Mouse (Mus musculus) liver, adult 2 months (tissue): Measurements from ENCODE around the gene Nav2.

ENCODE experiments used
- CTCF ChIP-seq: fragments of 200-500 bp; IDR thresholded peaks from 2 replicates; pipeline ENCODE4 v1.5.1; 2011; ENCODE audit warnings: low read depth, low read length, control low read depth
- POLR2A ChIP-seq: fragments of 200-500 bp; IDR thresholded peaks from 2 replicates; pipeline ENCODE4 v1.6.1; 2011; ENCODE audit warnings: low read length, control low read depth; ENCODE audit not compliant: insufficient read depth; ENCODE audit errors: extremely low read depth

GRCm38 (mm10) chr7:49581951-49582350 lies 673.4 kb downstream of the Nav2 start:
- TF ChIP-seq POLR2A (no peak), CTCF (no peak)
